Mouse (Mus musculus): Measurements from ENCODE around the gene Hsd17b3. TPM values are rescaled to one million over a fixed set of nuclear protein-coding genes. Genes with fewer than 3 reads are reported as not detected.

Hsd17b3 gene
- polyA plus RNA-seq, 1 experiment = not detected

DNA sequence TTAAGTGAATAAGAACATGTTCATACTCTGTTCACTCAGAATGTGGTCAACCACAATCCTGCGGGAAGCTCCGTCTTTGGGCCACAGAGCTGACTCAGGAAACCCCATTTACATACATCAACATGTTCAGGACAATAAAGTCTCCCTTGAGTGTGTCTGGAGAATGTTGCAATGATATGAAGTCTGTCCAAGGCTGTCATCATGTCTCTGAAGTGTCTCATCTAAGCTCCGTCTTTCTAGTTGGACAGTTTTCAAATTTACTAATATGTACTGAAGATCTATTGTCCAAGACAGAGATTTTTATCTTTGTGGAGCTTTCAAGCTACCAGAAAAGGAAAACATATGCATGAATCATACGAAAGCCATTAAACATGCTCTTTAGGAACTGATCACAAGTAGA is 77.9 kb downstream of the Hsd17b3 start:
- no peak for DNase-seq
- WGBS = 84% methylated on average over 4 of the region's 4 CpGs
- Histone ChIP-seq H3K4me3 (replicated peaks; ENCODE audit: insufficient read depth, low read depth, low read length) (no peak overlapping the region), H3K27ac (ENCODE audit: insufficient read depth, low read length) (no peak overlapping the region), H3K27me3 (ENCODE audit: control insufficient read depth, insufficient read depth, low read length) (no peaks in the 10 kb centered on the region), H3K4me1 (ENCODE audit: control insufficient read depth, insufficient read depth, low read length) (no peaks in the 10 kb centered on the region)
- TF ChIP-seq CTCF (IDR thresholded peaks at IDR 0.05; ENCODE audit: borderline replicate concordance, insufficient read depth, low read depth, low read length) (no peak), POLR2A (IDR thresholded peaks at IDR 0.05; ENCODE audit: borderline replicate concordance, insufficient read depth, low read length) (no peak)

Other genes starting within 250 kb of the Hsd17b3 start
- gene Slc35d2, start 40.1 kb upstream of the Hsd17b3 start, polyA plus RNA-seq (2012; rRNA removed) = 0.90 and 0.97 TPM in 2 replicates
- gene Zfp367, start 64.0 kb upstream of the Hsd17b3 start, polyA plus RNA-seq (2012; rRNA removed) = 28.9 and 29.9 TPM in 2 replicates
- gene Habp4, start 72.6 kb upstream of the Hsd17b3 start, polyA plus RNA-seq (2012; rRNA removed) = 187 and 213 TPM in 2 replicates
- 15.3 and 17.0 TPM in 2 replicates for gene Cdc14b, start 186.1 kb upstream of the Hsd17b3 start, polyA plus RNA-seq (2012; rRNA removed)
- 18.4 and 21.5 TPM in 2 replicates for gene Aaed1, start 223.5 kb upstream of the Hsd17b3 start, polyA plus RNA-seq (2012; rRNA removed)

Measured in cerebellum, adult 2 months (tissue).